Mouse (Mus musculus) gastrocnemius, adult 2 months (tissue): ENCODE results near the gene Entpd2. TPM values are rescaled to one million over a fixed set of nuclear protein-coding genes. Genes with fewer than 3 reads are reported as not detected.

ENCODE experiments used
- DNase-seq: peaks from one replicate; pipeline ENCODE4 v3.0.0; 2022
- H3K27ac ChIP-seq: fragments of 200-600 bp; 2 replicates; pipeline ENCODE4 v1.8.1; 2022; ENCODE audit warnings: mild to moderate bottlenecking
- H3K4me3 ChIP-seq: fragments of 200-600 bp; 2 replicates; pipeline ENCODE4 v1.8.1; 2022; ENCODE audit warnings: mild to moderate bottlenecking, moderate library complexity
- CTCF ChIP-seq: fragments of 200-600 bp; IDR thresholded peaks from 2 replicates; pipeline ENCODE4 v1.8.1; 2022; ENCODE audit warnings: antibody characterized with exemption, mild to moderate bottlenecking, moderate library complexity
- intact Hi-C: fragments of 180-260 bp; cut with DNase I; formaldehyde crosslinking; loops from one replicate; pipeline ENCODE4 v1.15.1; 2025
- total RNA-seq, 2 experiments: library from RNA; stranded (reverse); gene quantifications; 2 replicates each; pipeline ENCODE4 v1.2.3; 2021

Entpd2 gene
- total RNA-seq, 2 experiments from 2014 or later: 6.5 to 8.8 TPM

DNA sequence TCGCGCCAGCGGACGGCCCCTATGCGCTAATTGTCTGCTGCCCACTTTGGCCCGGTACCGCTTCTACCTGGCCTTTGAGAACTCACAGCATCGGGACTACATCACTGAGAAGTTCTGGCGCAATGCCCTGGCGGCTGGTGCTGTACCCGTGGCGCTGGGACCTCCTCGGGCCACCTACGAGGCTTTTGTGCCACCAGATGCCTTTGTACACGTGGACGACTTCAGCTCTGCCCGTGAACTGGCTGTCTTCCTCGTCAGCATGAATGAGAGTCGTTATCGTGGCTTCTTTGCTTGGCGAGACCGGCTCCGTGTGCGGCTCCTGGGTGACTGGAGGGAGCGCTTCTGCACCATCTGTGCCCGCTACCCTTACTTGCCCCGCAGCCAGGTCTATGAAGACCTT lies 29.8 kb downstream of the Entpd2 start:
- no peak overlapping the region for H3K27ac ChIP-seq
- no peak for TF ChIP-seq CTCF
- intact Hi-C loops: no loop called here
- no peak overlapping the region for H3K4me3 ChIP-seq
- no peak for DNase-seq

DNA sequence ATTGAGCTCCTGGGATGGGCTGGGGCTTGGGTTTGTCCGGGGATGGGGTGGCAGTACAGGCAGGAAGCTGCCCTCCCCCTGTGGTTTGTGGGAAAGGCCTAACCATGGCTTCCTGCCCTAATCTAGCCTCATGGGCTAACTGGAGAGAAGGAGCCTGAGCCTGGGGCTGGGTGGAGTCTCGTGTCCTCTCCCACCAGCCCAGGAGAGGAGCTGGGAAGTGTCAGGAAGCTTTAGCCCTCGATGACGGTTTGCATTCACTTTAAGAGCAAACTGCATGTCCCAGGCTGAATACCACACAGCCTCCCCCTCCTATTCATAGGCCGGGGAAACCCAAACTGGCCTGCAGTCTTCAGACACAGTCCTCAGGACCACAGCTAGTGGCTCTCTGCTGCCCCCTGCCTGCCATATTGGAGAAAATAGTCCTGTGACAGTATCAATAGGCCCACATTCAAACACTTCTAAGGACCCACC lies 31.1 kb downstream of the Entpd2 start:
- DNase-seq: peak; percentile 77
- peak overlapping the region; percentile 44; the same call in 1 of the 2 replicates for H3K27ac ChIP-seq
- H3K4me3 ChIP-seq: no peak overlapping the region
- intact Hi-C loops: loop anchor here (2.0 kb wide), 1 partner anchor 50 kb away; no protein-coding TSS in a partner anchor
- peak; percentile 77 for TF ChIP-seq CTCF

DNA sequence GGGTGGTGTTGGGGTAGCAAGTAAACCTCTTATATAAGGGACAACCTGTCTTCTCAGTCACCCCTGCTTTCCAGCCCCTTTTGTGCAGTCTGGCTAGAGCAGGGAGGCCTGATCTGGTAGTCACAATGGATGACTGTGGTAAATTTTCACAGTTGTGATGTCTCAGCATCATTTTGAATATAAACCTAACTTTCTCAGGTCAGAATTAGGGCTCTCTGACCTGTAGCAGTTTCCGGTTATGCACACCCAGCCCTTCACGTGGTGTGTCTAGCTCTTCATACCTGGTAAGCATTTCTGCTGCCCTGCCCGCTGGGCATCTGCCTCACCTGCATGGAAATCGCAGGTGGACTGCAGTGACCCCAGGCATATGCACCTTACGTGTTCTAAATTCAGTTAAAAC lies 31.6 kb downstream of the Entpd2 start:
- H3K4me3 ChIP-seq: no peak overlapping the region
- H3K27ac ChIP-seq: no peak overlapping the region
- peak; percentile 13 for DNase-seq
- no peak for TF ChIP-seq CTCF
- intact Hi-C loops: loop anchor here (2.0 kb wide), 1 partner anchor 50 kb away; no protein-coding TSS in a partner anchor

DNA sequence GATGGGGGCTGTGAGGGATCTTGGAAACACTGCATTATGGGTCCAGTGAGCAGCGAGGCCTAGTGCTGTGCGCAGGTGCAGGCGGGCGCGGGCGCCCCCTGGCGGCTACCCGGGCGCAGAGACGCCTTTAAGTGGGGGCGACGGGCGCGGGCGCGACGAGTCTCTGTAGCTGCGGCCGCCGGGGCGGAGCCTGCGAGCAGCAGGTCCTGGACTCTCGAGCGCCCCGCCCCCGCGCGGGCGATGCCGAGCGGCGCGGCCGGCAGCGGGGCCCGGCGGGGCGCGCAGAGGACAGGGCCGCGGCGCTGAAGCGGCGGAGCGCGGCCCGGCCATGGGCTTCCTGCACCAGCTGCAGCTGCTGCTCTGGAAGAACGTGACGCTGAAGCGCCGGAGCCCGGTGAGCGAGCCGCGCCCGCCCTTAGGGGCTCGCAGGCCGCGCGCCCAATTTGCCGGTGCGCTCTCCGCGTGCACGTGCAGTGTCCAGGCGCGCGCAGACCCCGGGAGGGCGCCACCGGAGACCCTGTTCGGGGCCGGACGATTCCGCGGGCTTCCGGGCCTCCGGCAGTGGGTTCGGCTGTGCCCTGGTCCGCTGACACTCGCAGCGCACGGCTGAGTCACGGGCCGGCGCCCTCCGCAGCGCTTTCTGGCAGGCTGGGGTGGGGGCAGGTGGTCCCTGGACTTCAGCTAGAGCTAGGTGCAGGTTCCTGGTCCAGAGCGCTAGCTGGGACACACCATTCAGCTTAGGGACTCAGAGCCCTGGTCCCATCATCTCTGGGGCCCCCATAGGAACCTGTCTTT lies 33.0 kb downstream of the Entpd2 start, which contains the start of gene Abca2:
Abca2 (plus strand) TSS at position 262 of the 795 bp plus-strand sequence.
- peak within 1 kb of the TSS; percentile 87 for H3K27ac ChIP-seq
- no peak; the same call in 1 of the 2 replicates for TF ChIP-seq CTCF

DNA sequence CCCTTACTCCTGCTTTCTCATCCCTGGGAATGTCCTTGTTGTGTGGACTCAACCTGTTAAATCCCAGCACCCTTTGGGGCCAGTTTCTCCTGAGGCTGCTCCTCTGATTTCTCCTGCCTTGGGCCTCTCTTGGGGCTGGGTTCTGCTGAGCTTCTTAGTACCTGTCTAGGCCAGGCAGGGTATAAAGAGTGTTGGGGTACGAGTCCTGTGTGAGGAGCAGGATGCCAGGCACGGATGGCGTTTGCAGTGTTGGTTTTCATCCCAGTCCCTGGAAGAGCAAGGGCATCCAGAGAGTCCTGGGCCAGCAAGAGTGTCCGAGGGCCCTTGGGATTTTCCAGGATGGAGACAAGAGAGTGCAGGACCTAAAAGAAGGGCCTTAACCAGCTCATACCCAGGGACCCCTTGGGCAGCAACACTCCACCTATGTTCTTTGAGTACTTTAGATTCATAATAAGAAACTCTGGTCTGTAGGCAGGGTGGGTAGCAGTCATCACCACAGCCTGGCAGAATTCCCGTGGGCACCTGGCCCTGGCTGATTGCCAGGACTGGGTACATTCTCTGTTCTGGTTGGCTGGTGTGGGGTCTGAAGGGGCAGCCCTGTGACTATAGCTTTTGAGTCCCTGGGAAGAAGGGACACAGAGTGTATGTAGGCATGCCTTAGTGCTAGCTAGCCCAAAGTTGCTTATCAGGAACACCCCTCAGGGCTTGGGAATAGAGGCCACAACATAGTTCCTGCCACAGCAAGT lies 33.9 kb downstream of the Entpd2 start:
- no peak for TF ChIP-seq CTCF
- intact Hi-C loops: no loop called here
- H3K4me3 ChIP-seq: peak overlapping the region; percentile 95
- no peak overlapping the region; the same call in 1 of the 2 replicates for H3K27ac ChIP-seq
- DNase-seq: peak; percentile 30

More for the DNA sequence above, 33.0 kb downstream of the Entpd2 start, which contains the start of gene Abca2:
- peak; percentile 97 for DNase-seq
- peak within 1 kb of the TSS; percentile 95 for H3K4me3 ChIP-seq
- intact Hi-C loops: no loop called here

DNA sequence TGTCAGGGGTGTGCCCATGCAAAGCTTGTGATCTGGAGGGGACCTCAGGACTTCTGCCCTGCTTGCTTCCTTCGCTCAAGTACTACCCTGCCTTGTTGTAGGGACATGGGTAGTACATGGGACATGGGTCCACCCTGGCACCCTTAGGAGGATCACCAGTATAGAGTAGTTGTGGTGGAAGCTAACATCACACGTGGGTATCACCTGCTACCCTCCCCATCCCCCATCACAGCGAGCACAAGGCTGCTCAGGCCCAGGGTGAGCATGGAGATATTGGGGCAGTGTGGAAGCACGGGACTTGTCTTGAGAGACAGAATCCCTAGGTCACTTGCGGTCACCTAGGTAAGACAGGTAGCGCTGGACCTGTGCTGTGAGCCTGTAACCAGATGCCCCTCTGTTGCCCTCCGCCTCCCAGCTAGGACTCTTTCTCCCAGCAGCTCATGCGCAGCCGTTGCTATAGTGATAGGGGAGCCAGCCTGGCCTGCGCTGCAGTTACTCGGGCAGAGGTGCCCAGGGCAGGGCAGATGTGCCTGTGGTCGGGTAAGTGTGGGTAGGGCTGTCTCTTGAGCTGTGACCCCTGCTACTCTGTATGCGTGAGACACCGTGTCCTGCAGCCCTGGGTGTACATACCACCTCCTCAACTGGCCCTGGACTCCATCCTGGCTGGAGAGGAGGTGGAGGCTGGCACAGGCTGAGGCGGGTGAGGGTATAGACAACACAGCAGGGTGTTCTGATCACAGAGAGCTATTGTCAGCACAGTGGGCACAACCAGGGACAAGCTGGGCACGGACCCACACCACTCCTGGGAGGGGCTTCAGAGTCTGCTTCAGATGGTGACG lies 34.9 kb downstream of the Entpd2 start:
- no peak for TF ChIP-seq CTCF
- intact Hi-C loops: no loop called here
- Histone ChIP-seq H3K4me3 (no peak overlapping the region), H3K27ac (no peak overlapping the region)
- peak; percentile 13 for DNase-seq

DNA sequence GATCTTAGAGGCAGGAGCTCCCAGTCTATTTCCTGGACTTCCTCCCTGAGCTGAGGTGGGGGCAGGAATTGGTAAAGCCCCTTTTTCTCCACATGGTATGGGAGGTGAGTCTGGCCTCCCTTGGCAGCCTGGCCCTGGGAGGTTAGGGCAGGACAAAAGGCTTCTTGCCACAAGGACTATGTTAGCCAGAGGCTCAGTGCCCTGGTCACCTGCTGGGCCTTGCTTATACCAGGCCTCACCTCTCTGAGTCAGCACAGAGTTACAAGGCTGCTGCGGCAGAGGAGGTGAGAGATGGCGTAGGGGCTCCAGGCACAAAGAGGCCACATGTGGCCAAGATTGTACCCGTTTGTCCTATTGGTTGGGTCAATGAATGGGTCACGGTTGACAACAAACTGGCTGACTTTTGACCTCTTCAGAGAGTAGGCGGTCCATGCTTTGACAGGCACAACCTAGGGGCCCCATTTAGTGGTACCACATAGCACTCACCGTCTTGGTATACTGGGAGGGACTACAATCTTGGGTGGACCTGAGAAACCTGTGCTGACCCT lies 35.7 kb downstream of the Entpd2 start:
- Histone ChIP-seq H3K27ac (no peak overlapping the region), H3K4me3 (no peak overlapping the region)
- intact Hi-C loops: no loop called here
- DNase-seq: peak; percentile 14
- no peak for TF ChIP-seq CTCF

DNA sequence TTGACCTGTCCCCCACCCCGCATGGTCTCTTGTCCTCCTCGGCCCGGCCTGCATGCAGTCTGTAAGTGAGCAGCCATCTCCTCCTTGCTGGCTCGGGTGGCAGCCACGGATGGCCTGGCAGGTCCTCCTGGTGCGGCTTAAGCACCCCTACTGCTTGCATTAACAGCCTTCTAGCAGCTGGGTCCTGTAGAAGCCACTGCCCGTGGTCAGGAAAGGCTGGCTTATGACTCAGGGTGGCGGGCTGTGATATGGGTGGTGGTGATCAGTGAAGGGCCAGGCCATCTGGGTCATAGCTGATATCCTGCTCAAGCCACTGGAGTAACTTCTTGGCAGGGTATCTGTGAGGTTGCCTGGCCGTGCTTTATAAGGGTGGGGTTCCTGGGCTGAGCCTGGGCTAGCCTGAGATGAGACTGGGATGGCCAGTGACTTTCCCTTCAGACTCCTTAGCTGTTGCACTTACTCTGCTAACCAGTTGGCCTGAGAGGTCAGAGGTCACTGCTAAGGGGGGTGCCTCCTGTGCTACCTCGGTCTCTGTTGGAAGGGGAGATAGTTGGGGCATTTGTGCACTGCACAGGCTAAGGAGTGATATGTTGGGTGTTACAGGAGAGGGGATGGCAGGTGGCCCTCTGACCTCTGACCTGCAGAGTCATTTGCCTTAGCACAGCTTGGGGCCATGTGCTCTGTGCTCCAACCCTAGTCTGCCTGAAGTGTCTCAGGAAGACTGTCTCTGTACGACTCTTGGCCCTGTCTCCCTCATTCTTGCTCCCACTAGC lies 36.8 kb downstream of the Entpd2 start:
- Histone ChIP-seq H3K4me3 (no peak overlapping the region), H3K27ac (no peak overlapping the region)
- DNase-seq: peak; percentile 18
- TF ChIP-seq CTCF: no peak
- intact Hi-C loops: no loop called here

DNA sequence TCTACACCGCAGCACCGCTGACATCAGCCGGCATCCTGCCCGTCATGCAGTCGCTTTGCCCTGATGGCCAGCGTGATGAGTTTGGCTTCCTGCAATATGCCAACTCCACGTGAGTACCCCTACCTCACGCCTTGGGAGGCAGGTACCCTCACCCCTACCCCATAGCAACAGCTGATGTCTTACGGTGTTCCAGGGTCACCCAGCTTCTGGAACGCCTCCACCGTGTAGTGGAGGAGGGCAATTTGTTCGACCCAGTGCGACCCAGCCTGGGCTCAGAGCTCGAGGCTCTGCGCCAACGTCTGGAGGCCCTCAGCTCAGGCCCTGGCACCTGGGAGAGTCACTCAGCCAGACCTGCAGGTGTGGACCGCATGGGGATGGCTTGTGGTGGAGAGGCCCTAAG lies 37.4 kb downstream of the Entpd2 start:
- Histone ChIP-seq H3K4me3 (no peak overlapping the region), H3K27ac (no peak overlapping the region)
- no peak for TF ChIP-seq CTCF
- peak; percentile 14 for DNase-seq
- intact Hi-C loops: no loop called here

DNA sequence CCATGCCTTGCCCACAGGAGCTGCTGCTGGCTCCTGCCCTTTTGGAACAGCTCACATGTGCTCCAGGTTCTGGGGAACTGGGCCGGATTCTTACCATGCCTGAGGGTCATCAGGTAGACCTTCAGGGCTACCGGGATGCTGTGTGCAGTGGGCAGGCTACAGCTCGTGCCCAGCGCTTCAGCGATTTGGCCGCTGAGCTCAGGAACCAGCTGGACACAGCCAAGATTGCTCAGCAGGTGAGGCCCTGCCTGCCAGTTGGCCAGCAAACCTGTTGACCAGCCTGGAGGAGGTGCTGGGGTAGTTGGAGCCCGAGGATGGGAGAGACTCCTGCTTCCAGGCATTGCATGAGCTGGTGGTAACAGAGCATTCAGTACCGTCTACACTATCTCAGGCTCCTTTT lies 38.6 kb downstream of the Entpd2 start:
- no peak overlapping the region for H3K27ac ChIP-seq
- no peak overlapping the region for H3K4me3 ChIP-seq
- no peak for TF ChIP-seq CTCF
- DNase-seq: peak; percentile 10
- intact Hi-C loops: no loop called here

DNA sequence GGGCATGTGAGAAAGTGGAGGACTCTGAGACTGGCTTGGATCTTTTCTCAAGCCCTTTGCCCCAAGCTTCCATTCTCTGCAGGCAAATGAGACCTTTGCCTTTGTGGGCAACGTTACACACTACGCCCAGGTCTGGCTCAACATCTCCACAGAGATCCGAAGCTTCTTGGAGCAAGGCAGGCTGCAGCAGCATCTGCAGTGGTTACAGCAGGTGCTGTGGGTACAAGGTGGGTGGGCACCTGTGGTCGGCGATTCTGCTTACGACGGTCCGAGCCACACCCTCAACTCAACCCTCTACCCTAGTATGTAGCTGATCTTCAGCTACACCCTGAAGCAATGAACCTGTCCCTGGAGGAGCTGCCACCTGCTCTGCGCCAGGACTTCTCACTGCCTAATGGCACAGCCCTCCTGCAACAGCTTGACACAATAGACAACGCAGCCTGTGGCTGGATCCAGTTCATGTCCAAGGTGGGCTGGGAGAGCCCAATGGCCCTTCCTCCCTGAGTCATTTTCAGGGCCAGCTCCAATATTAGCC lies 40.7 kb downstream of the Entpd2 start:
- DNase-seq: no peak
- no peak for TF ChIP-seq CTCF
- intact Hi-C loops: no loop called here
- Histone ChIP-seq H3K4me3 (no peak overlapping the region), H3K27ac (no peak overlapping the region)
